Mouse (Mus musculus) gastrocnemius, postnatal 4 days (tissue): ENCODE measurements around the gene Bdp1. TPM values are rescaled to one million over a fixed set of nuclear protein-coding genes. Genes with fewer than 3 reads are reported as not detected.

Source experiments
- DNase-seq, 2 experiments: peaks; one replicate each; pipeline ENCODE4 v3.0.0; 2021 to 2022; ENCODE audit warnings: low spot score in 2 of 2, mixed read lengths in 2 of 2
- total RNA-seq, 2 experiments: library from RNA; stranded (reverse); gene quantifications; 2 replicates each; pipeline ENCODE4 v1.2.3; 2021

Bdp1 gene
- total RNA-seq, 2 experiments from 2014 or later = 24.2 to 26.0 TPM

GRCm38 (mm10) chr13:100005911-100006496 lies 97.9 kb downstream of the Bdp1 start:
- no peak for DNase-seq

GRCm38 (mm10) chr13:100001790-100002196 lies 102.1 kb downstream of the Bdp1 start:
- DNase-seq = peak; percentile 58 to 74

GRCm38 (mm10) chr13:99999078-99999477 lies 104.8 kb downstream of the Bdp1 start:
- no peak for DNase-seq

GRCm38 (mm10) chr13:99998099-99998498 lies 105.8 kb downstream of the Bdp1 start:
- no peak for DNase-seq

- no peak for DNase-seq
These were observed 114.3 kb downstream of the Bdp1 start for GRCm38 (mm10) chr13:99989592-99989991.

- DNase-seq = no peak
These were observed 120.5 kb downstream of the Bdp1 start for GRCm38 (mm10) chr13:99983320-99983719.

GRCm38 (mm10) chr13:99979406-99979805 lies 124.5 kb downstream of the Bdp1 start:
- no peak for DNase-seq

GRCm38 (mm10) chr13:99970089-99970488 lies 133.8 kb downstream of the Bdp1 start:
- DNase-seq = no peak

Other genes starting within 250 kb of the Bdp1 start
- gene Cartpt, start 203.0 kb downstream of the Bdp1 start, total RNA-seq = not detected
- gene Mccc2, start 88.4 kb downstream of the Bdp1 start, total RNA-seq = 10 to 100 TPM; 30.2 to 30.5 TPM
- gene Serf1, start 3.9 kb upstream of the Bdp1 start, total RNA-seq = 10 to 100 TPM; 28.1 to 33.4 TPM
- gene Smn1, start 20.8 kb upstream of the Bdp1 start, total RNA-seq = 10 to 100 TPM; 31.2 to 37.7 TPM
- gene Naip2, start 98.0 kb upstream of the Bdp1 start, total RNA-seq = under 1 TPM; 0.29 to 0.65 TPM
- under 1 TPM; 0.27 to 0.36 TPM for gene Naip5, start 142.3 kb upstream of the Bdp1 start, total RNA-seq
- gene Naip6, start 213.6 kb upstream of the Bdp1 start, total RNA-seq = under 1 TPM; 0.20 to 0.34 TPM